Mouse (Mus musculus) lung, embryonic 14.5 days (tissue): ENCODE data around the gene Has3. TPM values are rescaled to one million over a fixed set of nuclear protein-coding genes. Genes with fewer than 3 reads are reported as not detected.
"Not testable (repeated sequence)": the region's sequence is repeated elsewhere in the genome, so short reads cannot be mapped to it uniquely, and the experiment has no call there.

ENCODE experiments used
- ATAC-seq: fragments of 200-750 bp; cut with Nextera tagmentation; 2 replicates; pipeline ENCODE4 v1.8.0; 2017; ENCODE audit warnings: mild to moderate bottlenecking, moderate TSS enrichment, moderate library complexity; ENCODE audit not compliant: insufficient read depth
- DNase-seq: peaks from one replicate; pipeline ENCODE4 v3.0.0-alpha.2; 2015
- H3K27ac ChIP-seq: fragments of 300-500 bp; sonication (generic); 2 replicates; pipeline ENCODE4 v1.5.1; 2014; ENCODE audit warnings: low read depth, mild to moderate bottlenecking, moderate library complexity
- H3K27me3 ChIP-seq: fragments of 300-500 bp; sonication (generic); 2 replicates; pipeline ENCODE4 v1.6.1; 2014; ENCODE audit warnings: low read length, control low read depth; ENCODE audit not compliant: insufficient read depth
- H3K36me3 ChIP-seq: fragments of 300-500 bp; sonication (generic); 2 replicates; pipeline ENCODE4 v1.6.1; 2014; ENCODE audit warnings: control low read depth; ENCODE audit not compliant: insufficient read depth
- H3K4me1 ChIP-seq: fragments of 300-500 bp; sonication (generic); 2 replicates; pipeline ENCODE4 v1.6.1; 2014; ENCODE audit warnings: antibody characterized with exemption, control low read depth; ENCODE audit not compliant: insufficient read depth
- H3K4me2 ChIP-seq: fragments of 300-500 bp; sonication (generic); 2 replicates; pipeline ENCODE4 v1.6.1; 2014; ENCODE audit warnings: mild to moderate bottlenecking
- H3K4me3 ChIP-seq: fragments of 300-500 bp; sonication (generic); 2 replicates; pipeline ENCODE4 v1.5.1; 2014; ENCODE audit warnings: low read depth, low read length
- H3K9ac ChIP-seq: fragments of 300-500 bp; sonication (generic); 2 replicates; pipeline ENCODE4 v1.6.1; 2014
- H3K9me3 ChIP-seq: fragments of 300-500 bp; sonication (generic); 2 replicates; pipeline ENCODE4 v1.6.1; 2016; ENCODE audit warnings: low read depth, low read length, control low read depth
- CTCF ChIP-seq: IDR thresholded peaks from 2 replicates; pipeline ENCODE4 v1.5.1; 2016; ENCODE audit warnings: antibody characterized with exemption, low read depth
- WGBS: fragments of 180-500 bp; shearing (Covaris S2); extraction: QIAGEN DNeasy Blood & Tissue Kit; methylation state at CpG from one replicate; pipeline ENCODE4 v1.1.7; 2014; 5-methylcytosine and 5-hydroxymethylcytosine counted together
- polyA plus RNA-seq: library from polyadenylated mRNA; unstranded; fragments of >200 nt; fragmentation: Nextera tagmentation; extraction: Ambion mirVana; gene quantifications from 2 replicates; pipeline ENCODE4 v1.2.1, GENCODE M21; 2014

Has3 gene
- polyA plus RNA-seq, 1 experiment from 2014 or later: 0.28 TPM

DNA sequence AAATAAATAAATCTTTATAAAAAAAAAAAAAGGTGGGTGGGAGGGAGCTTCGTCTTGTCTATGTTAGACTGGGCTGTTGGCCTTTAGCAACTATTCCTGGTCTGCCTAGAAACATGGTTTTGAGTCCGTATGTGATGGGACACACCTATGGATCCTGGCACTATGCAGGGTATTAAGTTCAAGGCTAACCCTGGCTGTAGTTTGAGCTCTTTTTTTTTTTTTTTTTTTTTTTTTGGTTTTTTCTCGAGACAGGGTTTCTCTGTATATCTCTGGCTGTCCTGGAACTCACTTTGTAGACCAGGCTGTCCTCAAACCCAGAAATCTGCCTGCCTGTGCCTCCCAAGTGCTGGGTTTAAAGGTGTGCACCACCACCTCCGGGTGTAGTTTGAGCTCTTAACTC lies 54.0 kb downstream of the Has3 start:
- no peak for DNase-seq
- ATAC-seq: no peak
- 0 out of 2 replicates have a peak, but pooled peaks cover 2% of the 10 kb centered on the region for H3K4me1 ChIP-seq
- no peak overlapping the region for H3K4me2 ChIP-seq
- H3K27me3 ChIP-seq: no peaks in the 10 kb centered on the region
- no peak overlapping the region for H3K9ac ChIP-seq
- TF ChIP-seq CTCF: no peak
- peaks cover 45% of the 10 kb centered on the region for H3K36me3 ChIP-seq
- no peak overlapping the region for H3K4me3 ChIP-seq
- H3K9me3 ChIP-seq: no peaks in the 10 kb centered on the region
- H3K27ac ChIP-seq: peak overlapping the region; percentile 54; the same call in 1 of the 2 replicates
- 79% methylated on average over 4 of the region's 4 CpGs for WGBS

GRCm38 (mm10) chr8:106924904-106925349 lies 54.9 kb downstream of the Has3 start:
- WGBS: 62% methylated on average over 8 of the region's 8 CpGs
- Histone ChIP-seq H3K4me2 (no peak overlapping the region), H3K27ac (peak overlapping the region; percentile 54; the same call in 1 of the 2 replicates), H3K36me3 (peaks cover 37% of the 10 kb centered on the region), H3K9ac (no peak overlapping the region), H3K9me3 (no peaks in the 10 kb centered on the region), H3K27me3 (no peaks in the 10 kb centered on the region), H3K4me1 (0 out of 2 replicates have a peak, but pooled peaks cover 4% of the 10 kb centered on the region), H3K4me3 (no peak overlapping the region)
- TF ChIP-seq CTCF: no peak
- ATAC-seq (no peak), DNase-seq (peak; percentile 55)

- H3K4me2 ChIP-seq: no peak overlapping the region
- H3K36me3 ChIP-seq: peaks cover 31% of the 10 kb centered on the region
- 88% methylated on average over 4 of the region's 4 CpGs for WGBS
- H3K4me3 ChIP-seq: no peak overlapping the region
- DNase-seq (no peak), ATAC-seq (no peak)
- no peak for TF ChIP-seq CTCF
- no peaks in the 10 kb centered on the region for H3K27me3 ChIP-seq
- H3K9me3 ChIP-seq: no peaks in the 10 kb centered on the region
- peak overlapping the region; percentile 21; the same call in 1 of the 2 replicates for H3K27ac ChIP-seq
- H3K9ac ChIP-seq: no peak overlapping the region
- 0 out of 2 replicates have a peak, but pooled peaks cover 4% of the 10 kb centered on the region for H3K4me1 ChIP-seq
Measured at GRCm38 (mm10) chr8:106925446-106925845, 55.4 kb downstream of the Has3 start.

GRCm38 (mm10) chr8:106927247-106927646 lies 57.2 kb downstream of the Has3 start:
- ATAC-seq (no peak), DNase-seq (peak; percentile 50)
- WGBS: 54% methylated on average over 4 of the region's 4 CpGs
- no peaks in the 10 kb centered on the region for H3K27me3 ChIP-seq
- no peak overlapping the region for H3K9ac ChIP-seq
- no peak overlapping the region for H3K4me2 ChIP-seq
- H3K4me1 ChIP-seq: 0 out of 2 replicates have a peak, but pooled peaks cover 4% of the 10 kb centered on the region
- H3K9me3 ChIP-seq: no peaks in the 10 kb centered on the region
- peaks cover 21% of the 10 kb centered on the region for H3K36me3 ChIP-seq
- TF ChIP-seq CTCF: peak; percentile 60
- no peak overlapping the region for H3K4me3 ChIP-seq
- no peak overlapping the region for H3K27ac ChIP-seq

DNA sequence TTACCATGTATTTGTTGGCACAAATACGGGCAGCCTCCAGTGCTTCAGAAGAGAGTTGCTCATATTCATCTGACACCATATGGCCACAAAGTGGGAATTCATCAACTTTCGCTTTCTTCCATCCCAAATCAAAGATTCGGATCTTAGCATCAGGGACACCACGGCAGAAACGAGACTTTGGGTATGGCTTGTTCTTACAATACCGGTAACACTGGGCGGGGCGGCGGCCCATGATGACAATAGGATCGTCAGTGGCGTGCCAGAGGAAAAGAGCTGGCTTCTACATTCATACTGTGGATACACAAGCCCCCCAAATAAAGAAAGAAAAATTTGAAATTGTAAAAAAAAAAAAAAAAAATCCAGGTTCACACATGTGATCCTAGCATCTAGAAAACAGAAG lies 58.1 kb downstream of the Has3 start:
- Histone ChIP-seq H3K27ac (peak overlapping the region; percentile 92; the same call in 1 of the 2 replicates), H3K36me3 (peaks cover 11% of the 10 kb centered on the region)
- H3K4me2 ChIP-seq, H3K27me3 ChIP-seq, DNase-seq, H3K4me1 ChIP-seq, H3K9ac ChIP-seq, ATAC-seq, H3K9me3 ChIP-seq, H3K4me3 ChIP-seq: not testable (repeated sequence)
- WGBS: 93% methylated on average over 10 of the region's 11 CpGs

GRCm38 (mm10) chr8:106929155-106929913 lies 59.3 kb downstream of the Has3 start:
- Histone ChIP-seq H3K9ac (no peak overlapping the region; the same call in 1 of the 2 replicates), H3K4me2 (peak overlapping the region; percentile 23; the same call in 1 of the 2 replicates), H3K27ac (peak overlapping the region; percentile 92), H3K9me3 (no peaks in the 10 kb centered on the region), H3K27me3 (no peaks in the 10 kb centered on the region), H3K36me3 (0 out of 2 replicates have a peak, but pooled peaks cover 5% of the 10 kb centered on the region), H3K4me1 (0 out of 2 replicates have a peak, but pooled peaks cover 4% of the 10 kb centered on the region), H3K4me3 (no peak overlapping the region)
- peak; percentile 90 for DNase-seq
- TF ChIP-seq CTCF: no peak
- peak; percentile 70 for ATAC-seq
- WGBS: 24% methylated on average over 6 of the region's 6 CpGs

DNA sequence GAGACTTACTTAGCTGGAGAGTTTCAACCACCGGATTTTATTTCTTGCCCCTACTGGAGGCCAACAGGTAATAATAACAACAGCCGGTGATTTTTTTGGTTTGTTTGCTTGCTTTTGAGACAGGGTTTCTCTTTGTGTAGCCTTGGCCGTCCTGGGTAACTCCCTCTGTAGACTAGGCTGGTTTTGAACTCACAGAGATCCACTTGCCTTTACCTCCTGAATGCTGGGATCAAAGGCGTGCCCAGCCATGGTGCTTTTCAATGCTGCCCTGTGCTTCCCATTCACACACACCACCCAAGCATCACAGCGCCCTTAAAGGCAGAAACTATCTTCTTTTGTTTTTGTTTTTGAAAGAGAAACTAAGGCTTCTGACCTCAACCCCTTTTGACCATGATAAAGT lies 59.9 kb downstream of the Has3 start:
- Histone ChIP-seq H3K9me3 (no peaks in the 10 kb centered on the region), H3K4me1 (0 out of 2 replicates have a peak, but pooled peaks cover 4% of the 10 kb centered on the region), H3K4me3 (no peak overlapping the region), H3K27ac (peak overlapping the region; percentile 92), H3K27me3 (no peaks in the 10 kb centered on the region), H3K36me3 (no peaks in the 10 kb centered on the region), H3K4me2 (peak overlapping the region; percentile 23; the same call in 1 of the 2 replicates), H3K9ac (no peak overlapping the region)
- ATAC-seq (no peak; the same call in 1 of the 2 replicates), DNase-seq (no peak)
- TF ChIP-seq CTCF: no peak
- WGBS: 55% methylated on average over 5 of the region's 5 CpGs
